Mouse (Mus musculus): Measurements from ENCODE around the gene St5. TPM values are rescaled to one million over a fixed set of nuclear protein-coding genes. Genes with fewer than 3 reads are reported as not detected.

The St5 gene
- polyA plus RNA-seq, 1 experiment from 2014 or later = 58.9 TPM

DNA sequence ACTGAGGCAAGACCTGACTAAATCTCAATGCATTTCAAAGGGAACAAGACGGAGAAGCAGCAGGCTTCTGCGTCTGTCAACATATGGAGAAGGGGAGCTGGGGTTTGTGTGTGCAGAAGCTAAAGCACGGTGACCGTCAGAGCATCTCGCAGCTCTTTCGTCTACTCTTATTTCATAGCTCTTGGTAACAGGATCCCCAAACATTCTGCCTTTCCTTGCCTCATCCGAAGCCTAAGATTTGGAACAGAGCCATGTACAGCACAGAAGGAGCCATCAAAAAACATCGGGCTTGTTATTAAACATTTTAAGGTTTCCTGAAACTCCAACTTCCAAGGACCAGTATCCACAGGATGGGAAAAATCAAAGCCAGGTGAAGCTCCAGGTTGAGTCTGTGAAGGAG is 62.3 kb downstream of the St5 start:
- Histone ChIP-seq H3K4me3 (ENCODE audit: low read depth, low read length) (no peak overlapping the region), H3K4me1 (ENCODE audit: insufficient read depth, low read depth, low read length) (peaks cover 2% of the 10 kb centered on the region; the same call in 1 of the 2 replicates), H3K9me3 (ENCODE audit: low read length) (no peaks in the 10 kb centered on the region), H3K9ac (replicated peaks; ENCODE audit: low read depth) (no peak overlapping the region), H3K27me3 (replicated peaks; ENCODE audit: insufficient read depth, low read length) (no peaks in the 10 kb centered on the region), H3K36me3 (ENCODE audit: insufficient read depth, low read length) (no peaks in the 10 kb centered on the region), H3K27ac (ENCODE audit: low read length) (no peak overlapping the region), H3K4me2 (replicated peaks; ENCODE audit: low read depth, low read length) (no peak overlapping the region)
- 63% methylated on average over 8 of the region's 8 CpGs for WGBS
- no peak for ATAC-seq
- TF ChIP-seq CTCF (IDR thresholded peaks at IDR 0.05) = no peak
- peak; percentile 24 for DNase-seq (ENCODE audit: low spot score)

DNA sequence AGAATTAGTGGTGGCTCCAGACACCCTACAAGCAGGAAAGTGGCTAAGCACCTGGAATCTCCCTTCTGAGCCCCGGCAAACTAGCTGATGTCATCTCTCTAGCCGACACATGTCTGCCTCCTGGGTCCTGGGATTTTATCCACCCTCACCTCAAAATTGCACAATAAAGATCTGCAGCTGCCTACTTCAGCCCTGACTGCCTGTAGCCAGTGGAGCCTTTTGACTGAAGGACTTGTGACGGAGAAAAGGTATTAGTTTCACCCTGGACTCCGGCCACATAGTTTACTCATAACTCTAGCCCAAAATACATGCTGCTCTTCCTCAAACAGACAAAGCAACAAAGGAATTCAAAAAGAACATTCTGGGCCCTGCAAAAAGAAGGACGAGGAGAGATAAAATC is 66.0 kb downstream of the St5 start:
- DNase-seq (ENCODE audit: low spot score) = peak; percentile 78
- TF ChIP-seq CTCF (IDR thresholded peaks at IDR 0.05) = no peak
- peak; percentile 52; the same call in 1 of the 2 replicates for TF ChIP-seq EP300 (IDR thresholded peaks at IDR 0.05)
- Histone ChIP-seq H3K36me3 (ENCODE audit: insufficient read depth, low read length) (no peaks in the 10 kb centered on the region), H3K4me1 (ENCODE audit: insufficient read depth, low read depth, low read length) (peaks cover 8% of the 10 kb centered on the region; the same call in 1 of the 2 replicates), H3K4me2 (replicated peaks; ENCODE audit: low read depth, low read length) (no peak overlapping the region), H3K9ac (replicated peaks; ENCODE audit: low read depth) (no peak overlapping the region), H3K9me3 (ENCODE audit: low read length) (no peaks in the 10 kb centered on the region), H3K4me3 (ENCODE audit: low read depth, low read length) (no peak overlapping the region), H3K27ac (ENCODE audit: low read length) (peak overlapping the region; percentile 32; the same call in 1 of the 2 replicates), H3K27me3 (replicated peaks; ENCODE audit: insufficient read depth, low read length) (no peaks in the 10 kb centered on the region)
- WGBS = 17% methylated on average over 5 of the region's 5 CpGs
- ATAC-seq = peak; percentile 72

DNA sequence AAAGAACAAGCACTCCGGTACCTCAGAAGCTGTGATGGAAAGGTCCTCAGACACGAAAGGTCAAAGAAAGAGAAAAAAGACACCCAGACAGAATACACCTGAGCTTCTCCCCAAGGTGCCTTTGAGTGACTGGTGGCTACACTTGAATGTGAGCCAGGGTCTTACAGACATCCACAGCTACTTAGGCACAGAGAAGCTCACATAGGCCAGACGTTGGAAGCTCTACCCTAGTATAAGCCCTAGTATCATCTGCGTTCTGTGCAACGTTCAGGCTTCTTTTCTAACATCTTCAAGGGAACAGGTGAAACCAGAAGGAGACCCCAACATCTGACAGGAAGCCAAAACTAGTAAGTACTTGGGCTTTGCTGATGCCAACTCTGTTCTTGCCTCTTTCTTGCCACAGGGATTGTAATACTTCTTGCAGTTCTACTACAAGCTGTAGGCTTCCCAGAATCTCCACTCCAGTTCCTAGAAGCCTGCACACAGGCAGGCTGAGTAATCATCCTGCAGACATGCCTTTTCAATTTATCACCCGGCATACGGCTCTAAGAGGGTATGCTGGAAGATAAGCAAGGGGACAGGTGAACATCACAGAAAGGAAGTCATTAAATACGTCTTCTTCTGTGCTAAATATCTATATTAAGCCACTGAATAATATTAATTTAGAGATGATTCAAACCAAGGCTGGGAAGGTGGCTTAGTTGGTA is 67.2 kb downstream of the St5 start:
- ATAC-seq = no peak
- no peak for DNase-seq (ENCODE audit: low spot score)
- peaks cover 8% of the 10 kb centered on the region; the same call in 1 of the 2 replicates for H3K4me1 ChIP-seq (ENCODE audit: insufficient read depth, low read depth, low read length)
- no peak overlapping the region for H3K4me3 ChIP-seq (ENCODE audit: low read depth, low read length)
- no peaks in the 10 kb centered on the region for H3K36me3 ChIP-seq (ENCODE audit: insufficient read depth, low read length)
- no peak overlapping the region for H3K9ac ChIP-seq (replicated peaks; ENCODE audit: low read depth)
- 77% methylated on average over 8 of the region's 8 CpGs for WGBS
- no peaks in the 10 kb centered on the region for H3K9me3 ChIP-seq (ENCODE audit: low read length)
- no peaks in the 10 kb centered on the region for H3K27me3 ChIP-seq (replicated peaks; ENCODE audit: insufficient read depth, low read length)
- no peak for TF ChIP-seq EP300 (IDR thresholded peaks at IDR 0.05)
- TF ChIP-seq CTCF (IDR thresholded peaks at IDR 0.05) = no peak
- no peak overlapping the region for H3K4me2 ChIP-seq (replicated peaks; ENCODE audit: low read depth, low read length)
- H3K27ac ChIP-seq (ENCODE audit: low read length) = no peak overlapping the region

GRCm38 (mm10) chr7:109633404-109634085 is 69.9 kb downstream of the St5 start:
- H3K36me3 ChIP-seq (ENCODE audit: insufficient read depth, low read length) = no peaks in the 10 kb centered on the region
- no peaks in the 10 kb centered on the region for H3K9me3 ChIP-seq (ENCODE audit: low read length)
- H3K27ac ChIP-seq (ENCODE audit: low read length) = no peak overlapping the region
- no peak for ATAC-seq
- H3K4me1 ChIP-seq (ENCODE audit: insufficient read depth, low read depth, low read length) = peaks cover 21% of the 10 kb centered on the region; the same call in 1 of the 2 replicates
- H3K4me3 ChIP-seq (ENCODE audit: low read depth, low read length) = no peak overlapping the region
- WGBS = 82% methylated on average over 15 of the region's 15 CpGs
- no peaks in the 10 kb centered on the region for H3K27me3 ChIP-seq (replicated peaks; ENCODE audit: insufficient read depth, low read length)
- no peak for TF ChIP-seq CTCF (IDR thresholded peaks at IDR 0.05)
- TF ChIP-seq EP300 (IDR thresholded peaks at IDR 0.05) = no peak
- H3K4me2 ChIP-seq (replicated peaks; ENCODE audit: low read depth, low read length) = no peak overlapping the region
- no peak overlapping the region for H3K9ac ChIP-seq (replicated peaks; ENCODE audit: low read depth)
- DNase-seq (ENCODE audit: low spot score) = no peak

- H3K4me2 ChIP-seq (replicated peaks; ENCODE audit: low read depth, low read length) = no peak overlapping the region
- DNase-seq (ENCODE audit: low spot score) = no peak
- no peak overlapping the region for H3K9ac ChIP-seq (replicated peaks; ENCODE audit: low read depth)
- no peaks in the 10 kb centered on the region for H3K36me3 ChIP-seq (ENCODE audit: insufficient read depth, low read length)
- WGBS = 75% methylated on average over 6 of the region's 6 CpGs
- no peak overlapping the region for H3K27ac ChIP-seq (ENCODE audit: low read length)
- H3K27me3 ChIP-seq (replicated peaks; ENCODE audit: insufficient read depth, low read length) = no peaks in the 10 kb centered on the region
- H3K9me3 ChIP-seq (ENCODE audit: low read length) = no peaks in the 10 kb centered on the region
- no peak overlapping the region for H3K4me3 ChIP-seq (ENCODE audit: low read depth, low read length)
- ATAC-seq = no peak
- H3K4me1 ChIP-seq (ENCODE audit: insufficient read depth, low read depth, low read length) = peaks cover 21% of the 10 kb centered on the region; the same call in 1 of the 2 replicates
- TF ChIP-seq EP300 (IDR thresholded peaks at IDR 0.05) (no peak), CTCF (IDR thresholded peaks at IDR 0.05) (no peak)
Measured at GRCm38 (mm10) chr7:109631330-109631729, 72.1 kb downstream of the St5 start.

DNA sequence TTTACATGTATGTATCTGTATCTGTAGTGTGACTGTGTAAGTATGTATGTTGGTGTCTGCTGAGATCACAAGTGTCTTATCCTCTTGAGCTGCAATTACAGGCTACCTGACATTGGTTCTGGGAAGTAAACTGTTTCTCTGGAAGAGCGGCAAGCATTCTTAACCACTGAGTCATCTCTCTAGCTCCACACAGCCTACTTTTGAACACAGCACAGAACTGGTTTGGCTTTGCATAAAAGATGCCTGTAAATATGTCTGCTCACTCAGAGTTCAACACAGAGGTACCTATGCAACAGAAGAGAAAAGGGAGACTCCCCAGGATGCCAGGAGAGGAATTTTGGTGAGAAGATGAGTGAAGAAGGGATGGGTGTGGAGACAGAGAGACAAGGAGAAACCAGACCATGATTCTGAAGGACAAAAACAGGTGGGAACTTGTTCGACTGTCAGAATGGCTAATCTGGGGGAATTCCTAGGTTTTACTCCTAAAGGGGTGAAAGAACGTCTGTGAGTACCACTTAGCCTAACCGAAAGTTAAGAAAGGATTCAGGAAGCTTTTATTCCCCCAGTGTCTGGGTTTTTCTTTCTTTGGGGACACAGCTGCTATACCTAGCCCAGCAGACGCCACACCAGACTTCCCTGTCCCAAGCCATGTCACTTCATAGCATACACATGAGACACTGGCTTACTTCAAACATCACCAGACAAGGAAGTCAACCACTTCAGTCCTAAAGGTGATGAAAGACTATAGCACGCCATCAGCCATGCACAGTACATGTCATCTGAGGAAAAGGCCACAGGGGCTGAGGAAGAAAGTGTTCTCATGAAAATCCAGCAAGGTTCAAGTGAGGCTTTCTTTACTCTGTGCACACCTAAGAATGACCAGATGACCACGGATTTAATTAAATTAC is 73.3 kb downstream of the St5 start:
- Histone ChIP-seq H3K4me3 (ENCODE audit: low read depth, low read length) (no peak overlapping the region), H3K27ac (ENCODE audit: low read length) (peak overlapping the region; percentile 27), H3K36me3 (ENCODE audit: insufficient read depth, low read length) (no peaks in the 10 kb centered on the region), H3K4me2 (replicated peaks; ENCODE audit: low read depth, low read length) (no peak overlapping the region), H3K9ac (replicated peaks; ENCODE audit: low read depth) (no peak overlapping the region), H3K27me3 (replicated peaks; ENCODE audit: insufficient read depth, low read length) (no peaks in the 10 kb centered on the region), H3K4me1 (ENCODE audit: insufficient read depth, low read depth, low read length) (peaks cover 14% of the 10 kb centered on the region; the same call in 1 of the 2 replicates), H3K9me3 (ENCODE audit: low read length) (no peaks in the 10 kb centered on the region)
- DNase-seq (ENCODE audit: low spot score) (peak; percentile 49), ATAC-seq (peak; percentile 60)
- TF ChIP-seq EP300 (IDR thresholded peaks at IDR 0.05) = peak; percentile 59
- no peak for TF ChIP-seq CTCF (IDR thresholded peaks at IDR 0.05)
- WGBS = 52% methylated on average over 7 of the region's 7 CpGs
